Mouse (Mus musculus) kidney, adult 9 months (tissue): ENCODE results near the gene Abcc3.

Experiments
- DNase-seq: peaks from one replicate; pipeline ENCODE4 v3.0.0; 2022

Gene Abcc3

GRCm38 (mm10) chr11:94392672-94393109 is at the start of gene Abcc3:
TSS of gene Abcc3 (minus strand) at chr11:94392997.
- DNase-seq = peak; percentile 35

GRCm38 (mm10) chr11:94441752-94442151 is 49.0 kb upstream of the Abcc3 start:
- DNase-seq = no peak

GRCm38 (mm10) chr11:94441122-94441521 is 48.3 kb upstream of the Abcc3 start:
- DNase-seq = no peak

GRCm38 (mm10) chr11:94440421-94440820 is 47.6 kb upstream of the Abcc3 start:
- DNase-seq = no peak

GRCm38 (mm10) chr11:94429011-94429651 is 36.3 kb upstream of the Abcc3 start:
- DNase-seq = peak; percentile 28

GRCm38 (mm10) chr11:94428091-94428835 is 35.5 kb upstream of the Abcc3 start:
- DNase-seq = peak; percentile 93

GRCm38 (mm10) chr11:94425656-94426055 is 32.9 kb upstream of the Abcc3 start:
- DNase-seq = no peak

- DNase-seq = peak; percentile 73
These were observed 32.4 kb upstream of the Abcc3 start for GRCm38 (mm10) chr11:94425215-94425614.

GRCm38 (mm10) chr11:94424380-94424779 is 31.6 kb upstream of the Abcc3 start:
- DNase-seq = no peak

GRCm38 (mm10) chr11:94423855-94424254 is 31.1 kb upstream of the Abcc3 start:
- no peak for DNase-seq

- no peak for DNase-seq
These were observed 28.2 kb upstream of the Abcc3 start for GRCm38 (mm10) chr11:94420991-94421390.

- peak; percentile 57 for DNase-seq
These were observed 27.5 kb upstream of the Abcc3 start for GRCm38 (mm10) chr11:94420325-94420724.

GRCm38 (mm10) chr11:94419004-94419727 is 26.4 kb upstream of the Abcc3 start:
- DNase-seq = no peak

GRCm38 (mm10) chr11:94414042-94414441 is 21.2 kb upstream of the Abcc3 start:
- DNase-seq = no peak

GRCm38 (mm10) chr11:94413516-94413915 is 20.7 kb upstream of the Abcc3 start:
- DNase-seq = no peak

- no peak for DNase-seq
These were observed 20.2 kb upstream of the Abcc3 start for GRCm38 (mm10) chr11:94412998-94413469.

GRCm38 (mm10) chr11:94412562-94412961 is 19.8 kb upstream of the Abcc3 start:
- DNase-seq = no peak

- DNase-seq = no peak
These were observed 15.1 kb upstream of the Abcc3 start for GRCm38 (mm10) chr11:94407803-94408321.

- no peak for DNase-seq
These were observed 12.6 kb upstream of the Abcc3 start for GRCm38 (mm10) chr11:94405348-94405747.

- DNase-seq = peak; percentile 87
These were observed 12.0 kb upstream of the Abcc3 start for GRCm38 (mm10) chr11:94404641-94405260.

- DNase-seq = peak; percentile 95
These were observed 11.4 kb upstream of the Abcc3 start for GRCm38 (mm10) chr11:94404178-94404577.

- DNase-seq = peak; percentile 43
These were observed 11.0 kb upstream of the Abcc3 start for GRCm38 (mm10) chr11:94403757-94404156.

- DNase-seq = no peak
These were observed 9.9 kb upstream of the Abcc3 start for GRCm38 (mm10) chr11:94402731-94403130.
